Mouse (Mus musculus): ENCODE data around the gene Rpp25l. TPM values are rescaled to one million over a fixed set of nuclear protein-coding genes. Genes with fewer than 3 reads are reported as not detected.
"Not testable (repeated sequence)": the region's sequence is repeated elsewhere in the genome, so short reads cannot be mapped to it uniquely, and the experiment has no call there.

Gene Rpp25l
- polyA plus RNA-seq, 1 experiment from 2014 or later, result 71.2 TPM

DNA sequence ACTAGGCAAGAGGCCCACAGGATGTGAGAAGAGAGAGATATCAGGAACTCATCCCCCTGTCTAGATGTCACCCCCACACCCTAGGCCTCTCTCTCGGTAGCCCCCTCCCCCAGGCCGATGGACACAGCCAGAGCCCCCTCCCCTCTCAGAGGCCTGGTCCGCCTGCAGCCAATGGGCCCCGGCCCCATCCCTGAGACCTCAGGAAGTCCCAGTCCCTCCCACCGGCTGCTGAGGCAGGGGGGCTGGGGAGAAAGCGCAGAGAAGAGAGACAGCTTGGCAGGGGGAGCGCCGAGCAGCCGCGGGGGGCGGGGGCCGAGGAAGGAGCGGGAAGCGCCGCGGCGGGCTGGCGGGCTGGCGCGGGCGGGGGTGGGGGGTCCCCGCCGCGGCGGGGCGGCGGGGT, 30.0 kb downstream of the Rpp25l start:
- H3K9ac ChIP-seq (ENCODE audit: low read depth, low read length); DNase-seq (ENCODE audit: low spot score); H3K4me2 ChIP-seq; H3K4me3 ChIP-seq (ENCODE audit: low read depth, low read length); H3K27ac ChIP-seq (ENCODE audit: low read depth, low read length); H3K36me3 ChIP-seq (ENCODE audit: control insufficient read depth, insufficient read depth, low read length); H3K9me3 ChIP-seq (ENCODE audit: control insufficient read depth, low read length); H3K4me1 ChIP-seq (replicated peaks; ENCODE audit: control insufficient read depth, insufficient read depth, low read length): not testable (repeated sequence)
- ATAC-seq (replicated peaks; ENCODE audit: low FRiP score), result 0 out of 2 replicates have a peak, but pooled peaks have one; percentile 29
- H3K27me3 ChIP-seq (replicated peaks; ENCODE audit: control insufficient read depth, insufficient read depth, low read length), result peaks cover 25% of the 10 kb centered on the region
- 0% methylated on average over 5 of the region's 27 CpGs for WGBS

DNA sequence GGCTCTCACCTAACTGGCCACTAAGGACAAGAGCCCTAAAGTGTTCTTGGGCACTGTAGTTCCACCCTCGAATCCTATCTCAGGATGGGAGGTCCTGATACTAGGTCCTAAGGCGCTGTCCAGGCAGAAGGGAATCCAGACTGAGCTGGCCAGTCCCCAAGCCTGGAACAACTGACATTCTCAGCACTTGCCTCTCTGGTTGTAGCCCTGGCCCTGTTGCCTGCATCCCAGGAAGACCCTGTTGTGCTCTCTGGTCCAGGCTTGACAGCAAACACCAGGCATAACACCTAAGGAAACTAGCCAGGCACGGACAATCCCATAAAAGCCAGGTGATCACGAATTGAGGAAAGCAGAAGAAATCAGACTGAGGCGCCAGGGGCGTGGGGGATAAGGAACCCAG, 30.5 kb downstream of the Rpp25l start:
- DNase-seq (ENCODE audit: low spot score) (no peak), ATAC-seq (replicated peaks; ENCODE audit: low FRiP score) (no peak)
- H3K36me3 ChIP-seq (ENCODE audit: control insufficient read depth, insufficient read depth, low read length), result no peaks in the 10 kb centered on the region
- no peak overlapping the region for H3K4me2 ChIP-seq
- H3K27ac ChIP-seq (ENCODE audit: low read depth, low read length), result peak overlapping the region; percentile 26
- H3K27me3 ChIP-seq (replicated peaks; ENCODE audit: control insufficient read depth, insufficient read depth, low read length), result peaks cover 25% of the 10 kb centered on the region
- no peak overlapping the region for H3K9ac ChIP-seq (ENCODE audit: low read depth, low read length)
- WGBS, result 16% methylated on average over 6 of the region's 6 CpGs
- H3K4me1 ChIP-seq (replicated peaks; ENCODE audit: control insufficient read depth, insufficient read depth, low read length), result peaks cover 9% of the 10 kb centered on the region
- no peaks in the 10 kb centered on the region for H3K9me3 ChIP-seq (ENCODE audit: control insufficient read depth, low read length)
- no peak overlapping the region for H3K4me3 ChIP-seq (ENCODE audit: low read depth, low read length)

DNA sequence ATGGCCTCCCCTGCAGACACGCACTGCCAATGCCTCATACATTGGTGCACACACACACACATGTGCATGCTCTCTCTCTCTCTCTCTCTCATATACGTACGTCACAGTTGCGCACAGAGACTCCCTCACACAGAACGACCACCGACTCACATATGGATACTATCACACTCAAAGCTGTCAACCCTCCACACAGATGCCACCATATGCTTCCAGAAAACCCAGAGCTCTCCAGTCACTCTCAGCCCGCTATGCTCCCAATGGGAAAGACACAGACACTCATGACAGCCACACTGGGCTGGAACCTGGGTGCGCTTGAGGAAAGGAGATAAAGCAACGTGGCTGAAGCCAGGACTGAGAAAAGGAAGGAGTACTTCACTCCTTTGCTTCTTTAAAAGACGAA, 31.4 kb downstream of the Rpp25l start:
- Histone ChIP-seq H3K4me3 (ENCODE audit: low read depth, low read length) (no peak overlapping the region), H3K4me2 (no peak overlapping the region), H3K27ac (ENCODE audit: low read depth, low read length) (no peak overlapping the region), H3K27me3 (replicated peaks; ENCODE audit: control insufficient read depth, insufficient read depth, low read length) (peaks cover 26% of the 10 kb centered on the region), H3K9me3 (ENCODE audit: control insufficient read depth, low read length) (no peaks in the 10 kb centered on the region), H3K4me1 (replicated peaks; ENCODE audit: control insufficient read depth, insufficient read depth, low read length) (peaks cover 9% of the 10 kb centered on the region), H3K9ac (ENCODE audit: low read depth, low read length) (no peak overlapping the region), H3K36me3 (ENCODE audit: control insufficient read depth, insufficient read depth, low read length) (no peaks in the 10 kb centered on the region)
- ATAC-seq (replicated peaks; ENCODE audit: low FRiP score), result no peak
- 67% methylated on average over 10 of the region's 10 CpGs for WGBS
- no peak for DNase-seq (ENCODE audit: low spot score)

DNA sequence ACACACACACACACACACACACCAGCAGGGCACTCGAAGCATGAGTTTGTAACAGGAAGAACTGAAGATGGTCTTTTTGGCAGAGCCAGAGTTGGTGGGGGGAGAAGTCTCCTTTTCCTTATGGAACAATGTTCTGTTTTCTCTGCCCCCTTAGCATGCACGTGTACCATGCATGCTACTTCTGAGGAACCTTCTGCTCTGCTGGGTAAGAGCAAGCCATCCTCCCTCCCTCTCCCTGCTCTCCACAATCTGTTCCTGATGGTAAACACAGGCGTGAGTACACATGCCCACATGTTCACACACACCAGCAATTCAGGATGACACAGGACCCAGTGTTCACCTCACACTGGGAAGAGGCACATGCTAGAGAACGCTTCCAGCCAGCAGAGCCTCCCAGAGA, 32.2 kb downstream of the Rpp25l start:
- H3K9me3 ChIP-seq (ENCODE audit: control insufficient read depth, low read length), result no peaks in the 10 kb centered on the region
- H3K9ac ChIP-seq (ENCODE audit: low read depth, low read length), result no peak overlapping the region
- no peak overlapping the region for H3K4me2 ChIP-seq
- 65% methylated on average over 4 of the region's 4 CpGs for WGBS
- H3K4me3 ChIP-seq (ENCODE audit: low read depth, low read length), result no peak overlapping the region
- no peaks in the 10 kb centered on the region for H3K36me3 ChIP-seq (ENCODE audit: control insufficient read depth, insufficient read depth, low read length)
- peaks cover 13% of the 10 kb centered on the region for H3K4me1 ChIP-seq (replicated peaks; ENCODE audit: control insufficient read depth, insufficient read depth, low read length)
- no peak for ATAC-seq (replicated peaks; ENCODE audit: low FRiP score)
- no peak for DNase-seq (ENCODE audit: low spot score)
- H3K27ac ChIP-seq (ENCODE audit: low read depth, low read length), result no peak overlapping the region
- H3K27me3 ChIP-seq (replicated peaks; ENCODE audit: control insufficient read depth, insufficient read depth, low read length), result peaks cover 31% of the 10 kb centered on the region

DNA sequence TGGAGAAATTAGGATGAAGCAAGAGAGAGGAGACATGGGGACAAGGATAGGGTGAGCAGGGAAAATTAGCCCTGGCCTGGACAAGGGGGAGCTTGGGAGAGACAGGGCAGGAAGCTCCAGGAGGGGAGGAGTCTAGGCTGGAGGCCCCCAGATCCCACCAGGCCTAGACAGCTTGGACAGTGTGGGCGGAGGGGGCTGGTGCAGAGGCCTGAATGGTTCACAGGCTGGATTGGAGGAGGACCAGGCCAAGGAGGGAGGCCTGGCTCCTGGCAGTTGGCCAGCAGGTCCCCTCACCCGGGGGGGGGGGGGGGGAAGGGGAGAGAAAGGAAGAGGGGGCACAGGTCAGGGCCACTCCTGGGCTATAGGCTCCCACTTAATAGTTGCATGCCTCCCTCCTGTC, 34.0 kb downstream of the Rpp25l start:
- Histone ChIP-seq H3K27ac (ENCODE audit: low read depth, low read length) (peak overlapping the region; percentile 34; the same call in 1 of the 2 replicates), H3K9ac (ENCODE audit: low read depth, low read length) (no peak overlapping the region), H3K36me3 (ENCODE audit: control insufficient read depth, insufficient read depth, low read length) (no peaks in the 10 kb centered on the region), H3K27me3 (replicated peaks; ENCODE audit: control insufficient read depth, insufficient read depth, low read length) (peaks cover 37% of the 10 kb centered on the region), H3K9me3 (ENCODE audit: control insufficient read depth, low read length) (no peaks in the 10 kb centered on the region), H3K4me2 (no peak overlapping the region), H3K4me3 (ENCODE audit: low read depth, low read length) (no peak overlapping the region), H3K4me1 (replicated peaks; ENCODE audit: control insufficient read depth, insufficient read depth, low read length) (peaks cover 16% of the 10 kb centered on the region)
- no peak for DNase-seq (ENCODE audit: low spot score)
- 57% methylated on average over 2 of the region's 2 CpGs for WGBS
- ATAC-seq (replicated peaks; ENCODE audit: low FRiP score), result no peak

DNA sequence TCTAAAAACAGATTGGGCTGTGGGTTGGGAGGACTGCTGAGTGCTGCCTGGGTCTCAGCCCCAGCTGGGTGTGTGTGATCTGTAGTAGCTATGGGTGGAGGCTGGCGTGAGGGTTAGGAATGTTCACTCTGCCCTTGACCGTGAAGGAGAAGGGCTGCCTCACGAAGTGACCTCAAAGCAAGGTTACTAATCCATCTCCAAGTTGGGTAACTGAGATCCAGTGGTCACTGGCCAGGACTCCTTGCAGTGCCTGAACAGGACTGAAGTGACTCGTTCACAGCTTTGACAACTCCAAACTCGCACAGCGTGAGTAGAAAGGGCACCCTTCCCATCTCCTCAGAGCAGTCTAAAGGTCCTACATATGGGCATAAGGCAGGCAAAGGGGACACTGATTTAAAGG, 34.5 kb downstream of the Rpp25l start:
- DNase-seq (ENCODE audit: low spot score) (no peak), ATAC-seq (replicated peaks; ENCODE audit: low FRiP score) (no peak)
- no peak overlapping the region for H3K27ac ChIP-seq (ENCODE audit: low read depth, low read length)
- 61% methylated on average over 6 of the region's 6 CpGs for WGBS
- peaks cover 38% of the 10 kb centered on the region for H3K27me3 ChIP-seq (replicated peaks; ENCODE audit: control insufficient read depth, insufficient read depth, low read length)
- H3K4me2 ChIP-seq, result no peak overlapping the region
- H3K4me3 ChIP-seq (ENCODE audit: low read depth, low read length), result no peak overlapping the region
- H3K36me3 ChIP-seq (ENCODE audit: control insufficient read depth, insufficient read depth, low read length), result no peaks in the 10 kb centered on the region
- H3K9me3 ChIP-seq (ENCODE audit: control insufficient read depth, low read length), result no peaks in the 10 kb centered on the region
- no peak overlapping the region for H3K9ac ChIP-seq (ENCODE audit: low read depth, low read length)
- H3K4me1 ChIP-seq (replicated peaks; ENCODE audit: control insufficient read depth, insufficient read depth, low read length), result peaks cover 16% of the 10 kb centered on the region

DNA sequence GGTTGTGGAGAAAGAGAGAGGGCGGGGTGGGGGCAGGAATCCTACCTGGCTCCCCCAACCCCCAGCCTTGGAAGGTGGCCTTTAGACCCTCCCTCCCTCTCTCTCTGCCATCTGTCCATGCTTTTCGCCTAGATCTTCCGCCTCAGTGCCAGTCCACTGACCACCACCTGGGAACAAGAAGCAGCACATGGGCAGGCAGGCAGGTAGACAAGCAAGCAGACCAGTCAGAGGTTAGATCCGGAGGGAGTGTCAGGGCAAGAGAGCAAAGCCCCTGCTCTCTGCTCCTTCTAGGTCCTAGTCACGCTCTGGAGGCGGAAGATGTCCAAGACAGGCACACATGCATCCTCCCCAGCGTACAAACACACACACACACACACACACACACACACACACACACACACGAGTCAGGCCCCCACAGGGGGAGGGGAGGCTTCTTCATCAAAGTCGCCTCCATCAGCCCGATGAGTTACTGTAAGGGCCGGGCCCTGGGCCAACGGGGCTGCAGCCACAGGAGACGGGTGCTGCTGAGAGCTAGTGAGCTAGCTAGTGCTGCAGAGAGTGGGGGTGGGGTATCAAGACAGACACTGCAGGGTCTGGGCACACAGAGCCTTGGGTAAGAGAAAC, 36.2 kb downstream of the Rpp25l start:
- 51% methylated on average over 13 of the region's 13 CpGs for WGBS
- no peak overlapping the region for H3K27ac ChIP-seq (ENCODE audit: low read depth, low read length)
- no peaks in the 10 kb centered on the region for H3K36me3 ChIP-seq (ENCODE audit: control insufficient read depth, insufficient read depth, low read length)
- H3K4me1 ChIP-seq (replicated peaks; ENCODE audit: control insufficient read depth, insufficient read depth, low read length), result peaks cover 21% of the 10 kb centered on the region
- no peak overlapping the region for H3K4me3 ChIP-seq (ENCODE audit: low read depth, low read length)
- H3K27me3 ChIP-seq (replicated peaks; ENCODE audit: control insufficient read depth, insufficient read depth, low read length), result peaks cover 40% of the 10 kb centered on the region
- ATAC-seq (replicated peaks; ENCODE audit: low FRiP score) (no peak), DNase-seq (ENCODE audit: low spot score) (no peak)
- H3K9me3 ChIP-seq (ENCODE audit: control insufficient read depth, low read length), result no peaks in the 10 kb centered on the region
- no peak overlapping the region for H3K9ac ChIP-seq (ENCODE audit: low read depth, low read length)
- H3K4me2 ChIP-seq, result no peak overlapping the region

DNA sequence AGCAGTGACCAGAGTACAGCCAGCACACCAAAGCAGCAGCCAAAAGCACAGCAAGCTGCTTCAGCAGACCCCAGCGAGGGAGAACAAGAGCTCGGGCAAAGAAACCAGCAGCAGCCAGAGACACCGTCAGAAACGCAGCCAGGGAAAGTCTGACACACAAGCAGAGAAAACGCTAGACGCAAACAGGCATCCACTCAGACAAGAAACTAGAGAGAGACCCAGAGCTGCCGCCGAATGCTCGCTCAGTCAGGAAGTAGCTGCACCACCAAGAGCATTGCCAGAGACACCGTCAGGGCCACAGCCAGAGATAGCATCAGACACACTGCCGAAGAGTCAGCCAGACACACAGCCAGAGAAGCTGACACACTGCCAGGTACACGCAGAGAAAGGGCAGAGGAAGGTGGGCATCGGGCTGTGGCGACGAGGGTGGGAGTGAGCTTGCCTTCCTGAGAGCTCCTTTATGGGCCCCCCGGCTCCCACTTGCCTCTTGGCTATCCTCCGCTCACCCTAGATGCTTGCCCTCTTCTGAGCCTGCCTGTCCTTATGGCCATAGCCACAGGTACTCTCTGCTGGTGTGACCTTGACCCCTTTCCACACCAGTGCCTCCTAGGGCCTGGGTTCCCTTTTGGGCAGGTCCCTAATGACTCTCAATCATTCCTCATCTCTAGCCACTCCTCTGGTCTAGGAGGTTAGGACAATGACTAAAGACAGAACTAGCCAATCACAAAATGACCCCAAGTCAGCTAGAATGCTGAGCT, 36.9 kb downstream of the Rpp25l start:
- Histone ChIP-seq H3K9me3 (ENCODE audit: control insufficient read depth, low read length) (no peaks in the 10 kb centered on the region), H3K27ac (ENCODE audit: low read depth, low read length) (no peak overlapping the region; the same call in 1 of the 2 replicates), H3K4me1 (replicated peaks; ENCODE audit: control insufficient read depth, insufficient read depth, low read length) (peaks cover 26% of the 10 kb centered on the region), H3K4me2 (no peak overlapping the region), H3K27me3 (replicated peaks; ENCODE audit: control insufficient read depth, insufficient read depth, low read length) (peaks cover 37% of the 10 kb centered on the region), H3K9ac (ENCODE audit: low read depth, low read length) (no peak overlapping the region), H3K36me3 (ENCODE audit: control insufficient read depth, insufficient read depth, low read length) (no peaks in the 10 kb centered on the region), H3K4me3 (ENCODE audit: low read depth, low read length) (no peak overlapping the region)
- WGBS, result 39% methylated on average over 17 of the region's 17 CpGs
- ATAC-seq (replicated peaks; ENCODE audit: low FRiP score) (no peak), DNase-seq (ENCODE audit: low spot score) (no peak)

DNA sequence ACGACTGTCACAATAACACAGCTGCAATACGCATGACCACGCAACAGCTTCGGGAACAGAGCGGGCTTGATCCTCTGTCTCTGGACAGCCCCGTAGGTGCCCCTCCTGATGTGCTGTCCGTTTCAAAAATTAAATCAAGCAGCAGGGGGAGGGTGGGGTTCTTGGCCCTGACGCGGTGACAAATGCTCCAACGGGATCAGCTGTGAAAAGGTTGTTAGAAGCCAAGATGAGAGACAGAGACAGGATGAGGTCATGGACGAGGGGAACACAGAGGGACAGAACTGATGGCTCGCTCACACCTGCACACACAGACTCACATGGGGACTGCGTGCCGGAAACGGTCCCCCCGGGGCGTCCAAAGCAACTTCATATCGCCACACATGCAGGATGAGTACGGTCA, 40.1 kb downstream of the Rpp25l start:
- DNase-seq (ENCODE audit: low spot score), result no peak
- Histone ChIP-seq H3K36me3 (ENCODE audit: control insufficient read depth, insufficient read depth, low read length) (no peaks in the 10 kb centered on the region), H3K27ac (ENCODE audit: low read depth, low read length) (no peak overlapping the region), H3K4me3 (ENCODE audit: low read depth, low read length) (no peak overlapping the region), H3K4me2 (no peak overlapping the region), H3K9me3 (ENCODE audit: control insufficient read depth, low read length) (no peaks in the 10 kb centered on the region), H3K9ac (ENCODE audit: low read depth, low read length) (no peak overlapping the region), H3K4me1 (replicated peaks; ENCODE audit: control insufficient read depth, insufficient read depth, low read length) (peaks cover 17% of the 10 kb centered on the region), H3K27me3 (replicated peaks; ENCODE audit: control insufficient read depth, insufficient read depth, low read length) (peaks cover 39% of the 10 kb centered on the region)
- no peak for ATAC-seq (replicated peaks; ENCODE audit: low FRiP score)
- 65% methylated on average over 19 of the region's 19 CpGs for WGBS

Measured in liver, embryonic 11.5 days (tissue).